10 mouse cellular contexts compared by ENCODE assay signal in genomic region chr15:27625014-27625889, GRCm38 (mm10). TPM values are rescaled to one million over a fixed set of nuclear protein-coding genes. Genes with fewer than 3 reads are reported as not detected.
DNase-seq lines count a peak whose midpoint lies in the region; ATAC-seq lines count a peak whose summit lies in the region.
"Had no signal": no experiment of that assay in that cellular context is flagged by ENCODE, and none has a peak within 500 bp of the region (broad histone marks: within the 10 kb centered on the region; RNA-seq: fewer than 3 reads in every experiment).

No protein-coding gene starts in this region.

- H3K27ac ChIP-seq in liver, embryonic 12.5 days = no peak overlapping the region; the same call in 1 of the 2 replicates
- H3K27ac ChIP-seq in midbrain, embryonic 16.5 days (ENCODE audit: low read length) = no peak overlapping the region
- H3K27ac ChIP-seq: kidney, postnatal 0 days; lung, embryonic 15.5 days had no signal

- H3K9me3 ChIP-seq in liver, embryonic 12.5 days (replicated peaks) = no peaks in the 10 kb centered on the region
- no peaks in the 10 kb centered on the region for H3K9me3 ChIP-seq in midbrain, embryonic 16.5 days (replicated peaks; ENCODE audit: control insufficient read depth, low read length, poor library complexity, severe bottlenecking)
- H3K9me3 ChIP-seq: lung, embryonic 15.5 days had no signal

- peak; percentile 38 for DNase-seq in cerebellum, adult 11 months
- DNase-seq in cerebellum, postnatal 4 days (ENCODE audit: low spot score in 2 of 2) = no peak
- peak; percentile 63 for DNase-seq in right cerebral cortex, adult 18-20 months
- no peak for DNase-seq in right cerebral cortex, postnatal 14 days
- peak; percentile 80 to 81 for DNase-seq in spleen, postnatal 36 days (ENCODE audit: low spot score in 2 of 2)
- no peak for DNase-seq in layer of hippocampus, postnatal 10 days (ENCODE audit: low spot score in 2 of 2)

- H3K4me2 ChIP-seq in liver, embryonic 12.5 days = peak overlapping the region; percentile 27
- no peak overlapping the region for H3K4me2 ChIP-seq in midbrain, embryonic 16.5 days (ENCODE audit: low read length)
- H3K4me2 ChIP-seq: lung, embryonic 15.5 days had no signal

- peaks cover 70% of the 10 kb centered on the region for H3K4me1 ChIP-seq in liver, embryonic 12.5 days
- H3K4me1 ChIP-seq in midbrain, embryonic 16.5 days (ENCODE audit: control insufficient read depth, insufficient read depth, low read length) = peaks cover 14% of the 10 kb centered on the region

- 45% methylated on average over 13 of the region's 13 CpGs for WGBS in liver, embryonic 12.5 days (ENCODE audit: insufficient replicate concordance)
- whole genome bisulfite sequencing in midbrain, embryonic 16.5 days = 90% methylated on average over 13 of the region's 13 CpGs

- no peak overlapping the region for H3K4me3 ChIP-seq in liver, embryonic 12.5 days
- no peak overlapping the region for H3K4me3 ChIP-seq in midbrain, embryonic 16.5 days (ENCODE audit: low read depth, low read length)
- H3K4me3 ChIP-seq: lung, embryonic 15.5 days had no signal

- peaks cover 69% of the 10 kb centered on the region for H3K36me3 ChIP-seq in liver, embryonic 12.5 days
- peaks cover 6% of the 10 kb centered on the region; the same call in 1 of the 2 replicates for H3K36me3 ChIP-seq in midbrain, embryonic 16.5 days (ENCODE audit: control insufficient read depth, insufficient read depth, low read length)

- no peak for ATAC-seq in liver, embryonic 12.5 days
- no peak for ATAC-seq in midbrain, embryonic 16.5 days

- H3K27me3 ChIP-seq in liver, embryonic 12.5 days (replicated peaks) = no peaks in the 10 kb centered on the region
- no peaks in the 10 kb centered on the region for H3K27me3 ChIP-seq in midbrain, embryonic 16.5 days (ENCODE audit: control insufficient read depth, insufficient read depth, low read depth, low read length)
- H3K27me3 ChIP-seq: lung, embryonic 15.5 days had no signal

- no peak overlapping the region for H3K9ac ChIP-seq in liver, embryonic 12.5 days
- no peak overlapping the region for H3K9ac ChIP-seq in midbrain, embryonic 16.5 days (ENCODE audit: low read depth, low read length)
- H3K9ac ChIP-seq: lung, embryonic 15.5 days had no signal

RNA-seq across cellular contexts. Expression of gene Otulin, which starts 5.2 kb away (rescaled TPM):
- polyA plus RNA-seq in liver, embryonic 12.5 days (2016; fragmentation: Nextera tagmentation; extraction: Ambion mirVana) = 33.1 and 35.0 TPM in 2 replicates
- 20.7 and 21.6 TPM in 2 replicates for polyA plus RNA-seq in midbrain, embryonic 16.5 days (2015; fragmentation: Nextera tagmentation; extraction: Ambion mirVana)
- total RNA-seq in layer of hippocampus, postnatal 10 days (2021) = 10 to 100 TPM; 24.7 to 28.7 TPM

RNA-seq across cellular contexts. Expression of gene Otulinl, which starts 56.1 kb away (rescaled TPM):
- polyA plus RNA-seq in liver, embryonic 12.5 days (2016; fragmentation: Nextera tagmentation; extraction: Ambion mirVana) = 7.6 and 8.7 TPM in 2 replicates
- polyA plus RNA-seq in midbrain, embryonic 16.5 days (2015; fragmentation: Nextera tagmentation; extraction: Ambion mirVana) = 12.3 and 14.6 TPM in 2 replicates
- 10 to 100 TPM; 20.8 to 24.9 TPM for total RNA-seq in layer of hippocampus, postnatal 10 days (2021)

Comparison
In these comparisons a context has a peak if more than half of its experiments do, and no peak if none do; other contexts are left out.
1. DNase-seq: peak in cerebellum, adult 11 months (single experiment), right cerebral cortex, adult 18-20 months (single experiment) and spleen, postnatal 36 days (2 of 2); none in cerebellum, postnatal 4 days (0 of 2), right cerebral cortex, postnatal 14 days (single experiment) and layer of hippocampus, postnatal 10 days (0 of 2).